Mouse (Mus musculus) adrenal gland, postnatal 25 days (tissue): ENCODE measurements around the gene Zfp37. TPM values are rescaled to one million over a fixed set of nuclear protein-coding genes. Genes with fewer than 3 reads are reported as not detected.
"Not testable (repeated sequence)": the region's sequence is repeated elsewhere in the genome, so short reads cannot be mapped to it uniquely, and the experiment has no call there.

Experiments
- DNase-seq: peaks from one replicate; pipeline ENCODE4 v3.0.0; 2021; ENCODE audit warnings: mixed read lengths
- total RNA-seq: library from RNA; stranded (reverse); gene quantifications from 2 replicates; pipeline ENCODE4 v1.2.3, GENCODE M21; 2021

Zfp37 gene
- total RNA-seq, 1 experiment from 2014 or later: 5.2 TPM

- no peak for DNase-seq
These were observed 20.8 kb downstream of the Zfp37 start for GRCm38 (mm10) chr4:62210035-62210434.

GRCm38 (mm10) chr4:62208696-62209380, 22.0 kb downstream of the Zfp37 start:
- no peak for DNase-seq

GRCm38 (mm10) chr4:62207851-62208695, 22.8 kb downstream of the Zfp37 start:
- DNase-seq: peak; percentile 91

- no peak for DNase-seq
These were observed 30.8 kb downstream of the Zfp37 start for GRCm38 (mm10) chr4:62199923-62200529.

GRCm38 (mm10) chr4:62188778-62189177, 42.1 kb downstream of the Zfp37 start:
- DNase-seq: no peak

- peak; percentile 43 for DNase-seq
These were observed 53.6 kb downstream of the Zfp37 start for GRCm38 (mm10) chr4:62177282-62177681.

GRCm38 (mm10) chr4:62174471-62174870, 56.4 kb downstream of the Zfp37 start:
- no peak for DNase-seq

- DNase-seq: not testable (repeated sequence)
These were observed 63.2 kb downstream of the Zfp37 start for GRCm38 (mm10) chr4:62167636-62168035.

GRCm38 (mm10) chr4:62158401-62158800, 72.4 kb downstream of the Zfp37 start:
- no peak for DNase-seq

- no peak for DNase-seq
These were observed 80.0 kb downstream of the Zfp37 start, which contains the start of gene Mup21 for GRCm38 (mm10) chr4:62150811-62151210. TSS of gene Mup21 (minus strand) at chr4:62150863.

Other genes starting within 250 kb of the Zfp37 start
- gene Mup20, start 176.9 kb downstream of the Zfp37 start, total RNA-seq: not detected in 2 replicates
- gene Mup3, start 143.7 kb downstream of the Zfp37 start, total RNA-seq: 0.33 and 16.3 TPM in 2 replicates
- gene Mup21, start 80.2 kb downstream of the Zfp37 start, total RNA-seq: not detected in 2 replicates
- 27.7 and 30.6 TPM in 2 replicates for gene Slc31a2, start 31.5 kb upstream of the Zfp37 start, total RNA-seq
- 34.9 and 42.5 TPM in 2 replicates for gene Fkbp15, start 129.5 kb upstream of the Zfp37 start, total RNA-seq
- 50.7 and 51.4 TPM in 2 replicates for gene Slc31a1, start 129.7 kb upstream of the Zfp37 start, total RNA-seq
- gene Cdc26, start 177.6 kb upstream of the Zfp37 start, total RNA-seq: 70.4 and 85.8 TPM in 2 replicates
- gene Prpf4, start 177.8 kb upstream of the Zfp37 start, total RNA-seq: 28.4 and 30.2 TPM in 2 replicates
- gene Rnf183, start 204.2 kb upstream of the Zfp37 start, total RNA-seq: not detected in 2 replicates
- gene Wdr31, start 239.8 kb upstream of the Zfp37 start, total RNA-seq: 2.4 and 3.0 TPM in 2 replicates
- gene Bspry, start 249.0 kb upstream of the Zfp37 start, total RNA-seq: 2.4 and 3.5 TPM in 2 replicates